Mouse (Mus musculus) mouse trophoblast stem cell (cell line): ENCODE results near the gene Ercc4.

ENCODE experiments used
- in situ Hi-C, 2 experiments: fragments of 300-500 bp; cut with MseI, MboI; formaldehyde crosslinking; loops; 2 replicates in 1 of 2; 3 replicates in 1 of 2; pipeline ENCODE4 v1.15.1; 2025

Ercc4 gene

GRCm38 (mm10) chr16:13194882-13195281, 85.4 kb downstream of the Ercc4 start:
- in situ Hi-C loops: no loop called here

- in situ Hi-C loops: no loop called here
Measured at GRCm38 (mm10) chr16:13196626-13197025, 87.1 kb downstream of the Ercc4 start.

GRCm38 (mm10) chr16:13197293-13197692, 87.8 kb downstream of the Ercc4 start:
- in situ Hi-C loops: no loop called here

DNA sequence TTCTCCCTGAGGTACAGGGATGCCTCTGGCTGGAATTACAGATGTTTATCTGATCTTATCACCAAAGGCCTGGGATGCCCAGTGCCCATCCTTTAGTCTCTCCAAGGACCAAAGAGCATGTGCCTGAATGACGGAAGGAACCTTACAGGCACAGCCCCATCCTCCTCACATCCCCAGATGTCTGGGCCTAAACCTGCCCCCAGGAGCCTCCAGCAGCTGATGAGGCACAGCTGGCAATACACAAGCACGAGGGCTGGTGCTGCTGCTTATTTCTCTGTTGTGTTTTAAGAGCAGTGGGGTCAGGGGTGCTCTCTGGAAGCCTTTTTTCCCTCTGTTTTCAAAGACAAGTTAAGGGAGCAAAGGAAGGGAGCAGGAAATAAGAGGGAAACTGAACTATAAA, 89.7 kb downstream of the Ercc4 start:
- in situ Hi-C loops: no loop called here
